In the genomic region with DNA sequence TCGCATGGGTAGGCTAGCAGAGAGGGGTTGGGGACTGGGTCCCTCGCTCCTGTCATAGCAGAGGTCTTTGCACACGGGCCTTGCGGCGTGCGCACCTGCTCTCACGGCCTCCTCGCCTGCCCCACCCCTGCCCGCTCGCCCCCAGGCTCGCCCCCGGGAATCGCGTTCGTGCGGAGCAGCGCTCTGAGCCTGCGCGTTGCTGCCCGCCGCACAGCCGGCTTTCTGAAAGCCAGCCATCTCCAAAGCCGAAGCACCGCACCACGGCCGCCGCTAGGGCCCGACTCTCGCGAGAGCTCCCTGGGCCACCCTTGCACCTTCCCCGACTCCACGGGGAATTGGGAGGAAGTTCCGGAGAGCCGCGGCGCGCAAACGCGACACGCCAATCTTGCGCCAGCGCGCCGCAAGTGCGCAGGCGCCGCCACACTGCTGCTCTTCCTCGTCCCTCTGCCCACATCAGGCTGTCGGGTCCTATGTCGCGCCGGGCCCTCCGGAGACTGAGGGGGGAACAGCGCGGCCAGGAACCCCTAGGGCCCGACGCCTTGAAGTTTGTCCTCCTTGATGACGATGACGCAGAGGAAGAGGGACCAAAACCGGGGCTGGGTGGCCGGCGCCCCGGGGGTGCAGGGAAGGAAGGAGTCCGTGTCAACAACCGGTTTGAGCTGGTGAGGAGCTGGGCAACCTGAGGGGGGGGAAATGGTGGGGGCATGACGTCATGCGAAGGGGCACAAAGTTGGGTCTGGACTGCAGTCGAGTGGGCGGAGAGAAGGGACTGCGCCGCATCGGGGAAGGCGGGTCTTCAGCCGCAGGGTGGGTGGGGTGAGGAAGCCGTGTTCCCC, we compare ENCODE assay signal across 8 mouse cellular contexts. TPM values are rescaled to one million over a fixed set of nuclear protein-coding genes. Genes with fewer than 3 reads are reported as not detected.
A peak's percentile ranks its signal among the peaks of the same experiment; 100 is the strongest.
DNase-seq lines count a peak whose midpoint lies in the region; ATAC-seq and TF ChIP-seq lines count a peak whose summit lies in the region.

A gene (plus strand): TSS at position 351 of the 836 bp plus-strand sequence.

- peak; percentile 92 for ATAC-seq in frontal cortex, adult (ENCODE audit: low TSS enrichment)
- peak; percentile 95 for ATAC-seq in lung, postnatal 0 days

- peak within 1 kb of the TSS; percentile 80 for H3K4me3 ChIP-seq in hindbrain, embryonic 10.5 days
- H3K4me3 ChIP-seq in lung, postnatal 0 days (ENCODE audit: low read depth, low read length), result peak within 1 kb of the TSS; percentile 90

- peak; percentile 39 for TF ChIP-seq EP300 in lung, postnatal 0 days (IDR thresholded peaks at IDR 0.05)

- H3K9me3 ChIP-seq in hindbrain, embryonic 10.5 days, result no peaks in the 10 kb centered on the region
- no peaks in the 10 kb centered on the region for H3K9me3 ChIP-seq in lung, postnatal 0 days (ENCODE audit: low read length)

- H3K9ac ChIP-seq in lung, postnatal 0 days (replicated peaks; ENCODE audit: low read depth), result peak within 1 kb of the TSS; percentile 94

- under 1% methylated on average over 75 of the region's 75 CpGs for WGBS in hindbrain, embryonic 10.5 days
- WGBS in lung, postnatal 0 days, result under 1% methylated on average over 61 of the region's 75 CpGs

- peak; percentile 84 for TF ChIP-seq CTCF in lung, postnatal 0 days (IDR thresholded peaks at IDR 0.05)

- peak within 1 kb of the TSS; percentile 95 for H3K27ac ChIP-seq in hindbrain, embryonic 10.5 days
- peak within 1 kb of the TSS; percentile 98 for H3K27ac ChIP-seq in lung, postnatal 0 days (ENCODE audit: low read length)

- peak within 1 kb of the TSS; percentile 89 for H3K4me2 ChIP-seq in lung, postnatal 0 days (replicated peaks; ENCODE audit: low read depth, low read length)

- 0 out of 2 replicates have a peak, but pooled peaks cover 3% of the 10 kb centered on the region for H3K27me3 ChIP-seq in hindbrain, embryonic 10.5 days (ENCODE audit: insufficient read depth, poor library complexity, severe bottlenecking)
- H3K27me3 ChIP-seq in lung, postnatal 0 days (replicated peaks; ENCODE audit: insufficient read depth, low read length), result no peaks in the 10 kb centered on the region

- H3K36me3 ChIP-seq in hindbrain, embryonic 10.5 days, result peaks cover 47% of the 10 kb centered on the region
- 0 out of 2 replicates have a peak, but pooled peaks cover 3% of the 10 kb centered on the region for H3K36me3 ChIP-seq in lung, postnatal 0 days (ENCODE audit: insufficient read depth, low read length)

- H3K4me1 ChIP-seq in hindbrain, embryonic 10.5 days (replicated peaks), result peaks cover 30% of the 10 kb centered on the region
- peaks cover 15% of the 10 kb centered on the region; the same call in 1 of the 2 replicates for H3K4me1 ChIP-seq in lung, postnatal 0 days (ENCODE audit: insufficient read depth, low read depth, low read length)

- peak; percentile 90 for DNase-seq in MEL-GATA-1-ER (ENCODE audit: extremely low read depth, low read depth)
- peak; percentile 96 for DNase-seq in cerebellum, adult 8-10 months
- peak; percentile 97 for DNase-seq in hindbrain, embryonic 10.5 days (ENCODE audit: low spot score)
- peak; percentile 96 for DNase-seq in layer of hippocampus, adult 9-11 months
- peak; percentile 98 for DNase-seq in lung, postnatal 0 days (ENCODE audit: low spot score)
- DNase-seq in ovary, postnatal 14 days (ENCODE audit: low spot score), result peak; percentile 92
- DNase-seq in thymus, postnatal 14 days, result peak; percentile 96

RNA-seq across cellular contexts. Expression of the gene that starts here (rescaled TPM):
- 159 and 169 TPM in 2 replicates for polyA plus RNA-seq in hindbrain, embryonic 10.5 days (2016; fragmentation: Nextera tagmentation; extraction: Ambion mirVana)
- polyA plus RNA-seq in lung, postnatal 0 days (2015; fragmentation: Nextera tagmentation; extraction: Ambion mirVana), result 133 and 144 TPM in 2 replicates

Comparison
In these comparisons a context has a peak if more than half of its experiments do, and no peak if none do; other contexts are left out.
1. Peak in every context shown above with its lines: DNase-seq, ATAC-seq, H3K4me3 ChIP-seq and H3K27ac ChIP-seq.